Mouse (Mus musculus): ENCODE results near the gene Armc3.

DNA sequence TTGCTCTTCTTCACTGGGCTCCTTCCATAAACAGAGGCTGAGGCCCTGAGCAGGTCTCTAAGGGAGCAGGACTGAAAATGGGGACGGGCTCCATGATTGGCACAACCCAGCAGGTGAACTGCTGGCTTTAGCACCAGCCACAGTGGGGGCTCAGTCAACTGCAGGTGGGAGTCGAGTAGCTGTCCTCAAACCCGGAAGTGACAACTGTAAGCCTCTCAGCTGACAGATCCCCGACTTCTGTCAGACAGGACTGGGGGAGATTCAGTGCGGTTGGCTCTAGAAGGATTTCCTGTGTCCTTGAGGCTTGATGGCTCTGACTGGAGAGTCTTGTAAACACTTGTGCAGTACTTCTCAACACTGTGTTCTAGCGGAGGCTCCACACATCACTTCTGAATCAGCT is 102.1 kb downstream of the Armc3 start:
- TF ChIP-seq CTCF (IDR thresholded peaks at IDR 0.05) (no peak), EP300 (IDR thresholded peaks at IDR 0.05) (no peak)
